Mouse (Mus musculus) G1E (cell line): ENCODE data around the gene Tnks1bp1.

Experiments used
- CTCF ChIP-seq: IDR thresholded peaks from 2 replicates; pipeline ENCODE4 v1.5.1; 2012; ENCODE audit warnings: low read depth, low read length, inconsistent platforms, mixed read lengths
- GATA1 ChIP-seq: IDR thresholded peaks from 2 replicates; pipeline ENCODE4 v1.6.1; 2012; ENCODE audit warnings: borderline replicate concordance, low read length, inconsistent platforms, mixed read lengths
- GATA2 ChIP-seq: IDR thresholded peaks from 2 replicates; pipeline ENCODE4 v1.6.1; 2012; ENCODE audit warnings: low read depth, low read length, inconsistent platforms, borderline replicate concordance
- POLR2AphosphoS5 ChIP-seq: IDR thresholded peaks from 2 replicates; pipeline ENCODE4 v1.6.1; 2012; ENCODE audit warnings: low read depth, low read length, inconsistent platforms; ENCODE audit not compliant: insufficient replicate concordance
- TAL1 ChIP-seq: conservative IDR thresholded peaks from 2 replicates; pipeline ENCODE4 v1.6.1; 2012; ENCODE audit warnings: low read depth, low read length, inconsistent platforms, mixed read lengths

GRCm38 (mm10) chr2:85012679-85013078 lies 35.1 kb upstream of the Tnks1bp1 start:
- TF ChIP-seq CTCF, result no peak
- no peak for TF ChIP-seq GATA1
- TF ChIP-seq TAL1, result no peak
- TF ChIP-seq POLR2AphosphoS5, result no peak
- no peak for TF ChIP-seq GATA2
